Mouse (Mus musculus): ENCODE measurements at regions not wholly inside any gene's neighbourhood (a gene's known extent, or its start where the extent isn't known, plus 50 kb on each side); places are given as distances from the start of the nearest gene placed in this dataset.

DNA sequence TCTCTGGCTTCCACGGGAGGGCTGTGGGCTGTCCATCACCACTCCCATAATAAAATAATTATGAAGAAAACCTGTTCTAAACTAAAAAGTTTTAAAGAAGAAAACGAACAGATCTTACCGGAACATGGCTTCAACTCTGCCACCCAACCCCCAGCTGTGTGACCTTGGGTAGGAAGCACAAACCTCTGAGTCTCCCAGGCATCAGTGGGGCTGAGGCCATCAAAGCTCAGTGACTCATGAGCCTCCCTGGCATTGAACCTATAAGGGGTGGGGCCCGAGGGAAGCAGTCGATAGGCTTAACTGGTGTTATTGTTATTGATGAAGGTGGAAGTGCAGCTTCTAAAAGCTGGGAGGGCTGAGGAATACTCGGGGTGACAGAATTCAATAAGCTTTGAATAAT is 83.1 kb upstream of the Zc3h12a start:
- TF ChIP-seq CTCF (IDR thresholded peaks at IDR 0.05; ENCODE audit: extremely low read depth, insufficient read depth, insufficient read length, insufficient replicate concordance): no peak
- TF ChIP-seq POLR2A (IDR thresholded peaks at IDR 0.05; ENCODE audit: low read depth, low read length): no peak

Measured in spleen, adult 2 months (tissue).